Mouse (Mus musculus) 3T3-L1 (cell line): ENCODE data around the gene Pglyrp2.

Experiments used
- DNase-seq: peaks from one replicate; pipeline ENCODE4 v3.0.0-alpha.2; 2015; ENCODE audit warnings: low read depth, low spot score

Pglyrp2 gene

DNA sequence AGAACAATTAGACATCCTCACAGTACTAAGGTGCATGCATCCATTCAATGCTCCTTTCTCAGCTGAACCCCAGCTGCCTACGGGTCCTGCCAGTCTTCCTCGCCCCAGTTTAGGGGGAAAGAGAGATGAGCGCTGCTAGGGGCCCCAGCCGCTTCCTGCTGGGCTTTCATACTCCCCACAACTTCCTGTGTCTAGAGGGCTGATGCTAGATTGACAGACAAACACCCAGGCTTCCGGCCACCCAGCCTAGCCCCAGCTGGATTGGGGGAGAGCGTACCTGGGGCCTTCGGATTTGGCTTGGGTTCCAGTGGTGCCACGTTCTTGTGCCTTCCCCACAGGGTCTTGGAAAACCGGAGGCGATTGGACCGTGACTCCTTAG lies 21.2 kb downstream of the Pglyrp2 start:
- DNase-seq, result no peak

DNA sequence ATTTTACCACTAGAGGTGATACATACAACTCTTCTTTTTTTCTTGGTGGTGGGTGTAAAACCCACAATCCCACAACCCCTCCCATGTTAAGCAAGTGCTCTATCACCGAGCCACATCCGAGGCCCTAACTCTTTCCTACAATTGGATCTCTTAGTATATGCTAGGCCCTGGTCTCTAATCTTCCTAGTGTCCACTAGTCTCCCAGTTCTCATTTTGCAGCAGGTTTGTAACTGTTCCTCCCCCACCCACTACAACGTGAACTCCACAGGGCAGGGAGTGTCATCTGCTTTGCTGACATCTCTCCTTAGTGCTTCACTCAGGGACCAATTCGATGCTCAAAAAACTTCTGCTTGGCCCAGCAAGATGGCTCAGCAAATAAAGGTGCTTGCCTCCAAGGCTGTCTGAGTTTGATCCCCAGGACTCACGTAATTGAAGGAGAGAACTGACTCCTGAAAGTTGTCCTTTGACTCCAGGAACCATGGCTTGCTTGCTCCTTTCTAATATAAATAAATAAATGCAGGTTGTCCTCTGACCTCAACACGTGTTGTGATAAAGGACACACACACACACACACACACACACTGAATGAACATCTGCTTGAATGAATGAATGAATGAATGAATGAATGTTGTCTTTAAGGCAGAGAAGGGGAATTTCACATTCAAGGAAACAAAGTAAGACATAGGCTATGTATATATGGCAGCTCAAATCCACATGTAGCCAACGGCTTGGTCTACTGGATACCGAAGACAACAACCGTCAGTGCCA lies 21.8 kb downstream of the Pglyrp2 start:
- DNase-seq, result no peak

DNA sequence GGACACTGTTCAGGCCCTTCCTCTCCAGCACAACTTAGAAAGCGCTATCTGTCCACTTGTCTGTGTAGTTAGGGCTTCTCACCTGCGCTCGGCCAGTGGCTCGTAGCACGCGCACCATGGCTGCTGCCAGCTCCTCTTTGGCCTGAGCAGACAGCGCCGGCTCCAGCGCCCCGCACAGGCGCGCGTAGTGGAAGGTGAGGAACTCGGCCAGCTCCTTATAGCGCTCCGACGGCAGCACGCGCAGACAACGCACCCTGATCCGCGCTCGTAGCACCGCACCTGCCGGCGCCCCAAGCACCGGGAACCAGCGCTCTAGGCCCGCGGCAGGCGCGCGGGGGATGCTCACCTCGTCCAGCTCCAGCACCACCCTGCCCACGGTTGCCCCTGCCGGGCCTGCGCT lies 27.7 kb downstream of the Pglyrp2 start:
- no peak for DNase-seq

DNA sequence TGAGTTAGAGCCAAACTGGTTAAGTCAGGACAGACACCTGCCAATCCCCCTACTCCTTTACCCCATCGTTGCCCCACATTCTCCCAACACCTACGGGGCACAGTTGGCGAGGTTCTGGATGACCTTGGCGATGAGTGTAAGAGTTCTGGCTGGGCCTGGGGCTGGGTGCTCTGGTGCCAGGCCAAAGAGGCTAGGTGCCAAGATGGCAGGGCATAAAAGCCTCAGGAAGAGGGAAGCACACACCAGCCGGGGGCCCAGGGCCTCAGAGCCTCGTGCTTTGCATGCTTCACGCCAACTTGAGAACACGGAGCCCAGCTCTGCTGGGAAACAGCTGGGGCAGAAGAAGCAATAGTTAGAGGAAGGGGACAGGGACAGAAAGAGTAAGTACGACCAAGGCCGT lies 30.0 kb downstream of the Pglyrp2 start:
- DNase-seq, result no peak

DNA sequence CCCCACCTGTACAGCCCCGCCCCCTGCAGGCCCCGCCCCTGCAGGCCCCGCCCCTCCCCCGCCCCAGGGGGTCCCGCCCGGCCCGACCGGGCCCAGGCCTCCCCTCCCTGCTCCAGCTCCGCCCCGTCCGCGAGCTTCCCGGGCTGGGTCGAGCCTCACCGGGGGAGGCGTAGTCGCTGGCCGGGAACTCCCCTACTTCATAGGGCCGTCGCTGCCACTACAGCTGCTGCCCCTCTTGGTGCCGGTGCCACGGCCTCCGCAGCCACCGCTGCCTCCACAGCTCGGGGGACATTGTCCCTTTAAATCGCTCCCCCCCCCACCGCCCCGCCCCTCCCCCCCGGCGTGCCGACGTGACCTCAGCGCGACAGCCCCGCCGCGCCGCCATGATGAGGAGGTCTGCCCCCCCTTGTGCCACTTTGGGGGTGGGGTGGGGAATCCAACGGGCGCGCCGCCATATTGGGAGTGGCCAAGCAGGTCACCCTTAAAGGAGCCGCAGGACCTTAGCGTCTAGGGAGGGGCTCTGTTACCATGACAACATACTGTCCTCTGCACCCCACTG lies 34.8 kb downstream of the Pglyrp2 start, which contains the start of gene Wiz:
Wiz (minus strand) TSS at position 339 of the 559 bp plus-strand sequence.
- peak; percentile 86 for DNase-seq

DNA sequence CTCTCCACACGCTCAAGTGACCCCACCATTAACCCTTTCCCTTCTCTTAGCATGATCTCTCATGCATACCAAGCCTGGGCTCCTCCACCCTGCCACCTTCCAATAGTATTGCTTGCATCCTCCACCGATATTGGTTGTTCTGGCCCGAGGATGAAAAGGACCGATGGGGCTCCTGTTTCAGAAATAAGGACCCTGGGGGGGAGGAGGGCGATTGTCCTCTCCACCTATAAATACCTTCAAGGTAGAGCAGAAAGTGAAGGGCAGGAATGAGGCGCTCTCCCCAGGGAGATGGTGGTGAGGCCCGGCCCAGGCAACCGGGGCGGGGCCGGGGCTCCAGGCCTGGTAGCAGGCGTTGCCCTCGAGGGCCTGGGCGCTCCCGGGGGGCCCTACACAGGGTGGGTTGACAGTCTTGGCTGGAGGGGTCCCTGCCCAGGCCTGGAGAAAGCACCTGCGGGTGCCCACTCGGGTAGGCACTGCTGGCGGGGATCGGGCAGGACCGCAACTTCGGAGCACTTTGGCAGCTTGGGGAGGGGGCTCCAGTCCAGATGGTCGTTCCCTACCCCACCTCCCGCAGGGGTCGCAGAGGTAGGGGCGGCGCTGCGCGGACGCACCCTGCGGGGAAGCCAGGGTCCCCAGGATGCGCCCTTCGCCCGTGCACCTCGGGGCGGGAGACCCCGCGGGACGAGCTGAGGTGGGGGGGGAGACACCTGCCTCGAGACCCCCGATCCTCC lies 35.4 kb downstream of the Pglyrp2 start:
- DNase-seq, result peak; percentile 36

DNA sequence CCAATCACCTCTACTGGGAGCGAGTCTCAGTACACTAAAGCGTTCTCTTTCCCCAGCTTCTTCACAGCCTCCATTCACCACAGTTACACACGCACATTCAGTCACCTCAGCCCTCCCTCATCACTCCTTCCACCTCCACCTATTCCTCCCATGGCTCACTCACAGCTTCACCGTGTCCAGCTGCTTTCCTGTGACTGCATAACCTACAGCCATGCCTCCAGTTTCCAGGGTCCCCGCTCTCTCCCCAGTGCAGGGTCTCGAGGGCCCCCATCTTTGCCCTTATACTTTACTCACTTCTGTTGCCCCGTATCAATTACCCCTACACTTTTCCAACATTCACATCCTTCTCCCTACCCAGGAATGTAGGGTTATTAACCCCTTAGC lies 36.0 kb downstream of the Pglyrp2 start:
- DNase-seq, result no peak

DNA sequence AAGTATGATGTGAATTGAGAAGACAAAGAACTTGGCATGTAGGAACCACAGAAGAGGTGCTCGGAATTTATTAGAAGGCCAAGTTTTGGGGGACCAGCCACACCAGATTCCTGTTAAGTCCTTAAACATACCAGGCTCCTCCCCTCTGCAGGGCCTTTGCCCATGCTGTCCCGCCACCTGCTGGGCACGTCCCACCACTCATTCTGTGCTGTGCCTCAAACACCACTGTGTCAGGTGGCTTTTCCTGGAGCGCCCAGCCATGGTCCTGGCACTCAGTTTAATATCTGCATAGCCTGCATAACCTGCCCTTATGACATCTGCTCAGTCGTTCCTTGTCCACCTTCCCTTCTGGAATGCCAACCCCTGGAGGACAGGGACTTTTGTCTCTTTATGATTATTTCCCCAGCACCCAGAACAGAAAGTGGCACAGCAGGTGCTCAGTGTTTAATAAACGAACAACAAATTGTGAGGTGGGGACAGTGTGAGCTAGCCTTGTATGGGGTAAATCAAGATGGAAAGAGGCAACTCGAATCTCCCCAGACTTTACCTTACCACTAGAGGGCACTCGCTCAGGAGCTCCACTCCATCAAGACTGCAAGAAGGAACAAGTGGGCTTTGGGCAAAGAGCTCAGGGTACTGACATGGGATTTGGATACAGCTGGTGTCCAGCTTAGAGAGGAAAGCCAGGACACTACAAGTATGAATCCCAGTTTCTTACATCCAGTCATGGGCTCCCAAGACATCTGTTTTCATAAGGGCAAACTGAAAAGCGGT lies 37.1 kb downstream of the Pglyrp2 start:
- peak; percentile 66 for DNase-seq

DNA sequence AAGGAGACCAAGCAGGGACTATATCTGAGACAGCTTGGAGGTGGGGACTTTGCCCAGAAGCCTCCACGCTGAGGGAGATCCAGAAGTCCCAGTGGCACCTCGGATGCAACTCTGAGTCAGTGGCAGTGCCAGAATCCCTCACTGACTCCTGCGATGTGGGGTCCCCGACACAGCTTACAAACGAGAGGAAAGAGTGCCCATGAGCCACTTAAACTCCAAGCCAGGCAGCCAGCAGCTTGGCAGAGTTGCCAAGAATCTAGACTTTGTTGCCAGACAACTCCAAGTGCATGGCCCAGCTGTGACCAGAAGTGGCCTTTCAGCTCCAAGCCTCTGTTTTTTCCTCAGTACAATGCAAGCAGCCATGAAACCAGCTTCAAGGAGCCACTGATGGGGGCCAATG lies 40.3 kb downstream of the Pglyrp2 start:
- no peak for DNase-seq

DNA sequence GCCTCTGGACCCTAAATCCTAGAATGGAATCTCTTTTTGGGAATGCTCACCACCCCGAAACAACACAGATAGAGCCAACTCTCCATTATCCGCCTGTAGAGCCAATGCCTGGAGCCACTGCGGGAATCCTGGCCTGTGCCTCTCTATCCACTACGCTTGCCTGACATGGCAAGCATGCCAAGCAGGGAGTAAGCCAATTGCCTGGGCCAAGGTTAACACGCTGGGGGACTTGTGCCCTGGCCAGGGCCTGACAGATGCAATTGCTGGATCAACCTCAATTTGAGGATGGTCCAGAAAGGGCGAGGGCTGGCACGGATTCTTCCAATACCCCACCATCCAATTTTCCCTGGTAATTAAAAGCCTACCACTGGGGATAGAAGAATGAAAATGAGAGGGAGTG lies 41.4 kb downstream of the Pglyrp2 start:
- DNase-seq, result no peak

DNA sequence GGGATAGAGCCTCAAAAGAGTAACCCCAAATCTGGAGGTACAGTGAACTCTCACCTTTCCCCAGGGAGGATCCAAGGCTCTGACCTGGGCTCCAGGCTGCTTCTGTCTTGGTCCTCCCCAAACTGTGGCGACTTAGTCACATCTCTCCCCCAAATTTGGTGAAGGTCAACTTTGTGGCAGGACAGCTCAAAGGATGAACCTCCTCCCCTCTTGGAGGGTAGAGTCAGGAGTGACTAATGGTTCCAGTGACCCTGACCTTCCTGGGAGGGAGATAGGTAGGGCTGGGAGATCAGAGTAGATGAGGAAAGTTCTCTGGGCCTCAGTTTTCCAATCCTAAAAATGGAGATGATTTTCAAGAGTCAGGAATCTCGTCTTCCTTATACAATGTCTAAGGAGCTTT lies 45.2 kb downstream of the Pglyrp2 start:
- DNase-seq, result no peak

DNA sequence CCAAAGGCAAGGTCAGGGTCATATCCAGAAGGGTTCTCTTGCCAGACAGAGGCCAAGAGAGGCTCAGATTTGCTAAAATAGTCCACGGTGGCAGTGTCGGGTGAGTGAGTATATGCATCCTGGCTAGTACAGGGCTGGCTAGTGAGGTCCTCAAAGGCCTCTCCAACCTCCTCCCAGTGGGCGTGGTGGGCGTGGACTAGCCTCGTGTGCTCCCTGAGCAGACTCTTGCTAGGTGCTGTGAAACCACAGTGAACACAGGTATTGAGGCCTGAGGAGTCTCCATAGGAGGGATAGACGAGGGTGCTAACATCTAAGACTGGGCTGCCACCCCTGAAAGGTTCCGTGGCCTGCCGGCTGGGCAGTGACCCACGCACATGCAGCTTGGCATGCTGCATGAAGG lies 46.8 kb downstream of the Pglyrp2 start:
- no peak for DNase-seq

DNA sequence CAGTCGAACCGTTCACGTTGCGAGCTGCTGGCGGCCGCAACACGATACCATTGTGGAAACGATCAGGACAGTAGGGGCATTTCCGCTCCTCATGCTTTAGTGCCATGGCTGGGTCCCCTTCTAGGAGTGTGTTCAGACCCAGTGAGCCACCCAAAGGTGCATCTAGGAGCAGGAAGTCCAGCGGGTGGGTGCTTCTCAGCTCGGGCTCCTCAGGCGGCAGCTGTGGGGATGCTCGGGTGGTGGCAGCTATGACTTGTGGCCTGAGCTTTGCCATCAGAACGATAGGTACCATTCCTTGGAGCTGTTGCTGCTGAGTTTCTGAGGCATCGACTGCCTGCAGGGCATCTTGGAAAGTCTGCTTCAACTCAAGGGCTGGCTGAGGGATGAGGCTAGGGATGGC lies 47.5 kb downstream of the Pglyrp2 start:
- DNase-seq, result no peak

DNA sequence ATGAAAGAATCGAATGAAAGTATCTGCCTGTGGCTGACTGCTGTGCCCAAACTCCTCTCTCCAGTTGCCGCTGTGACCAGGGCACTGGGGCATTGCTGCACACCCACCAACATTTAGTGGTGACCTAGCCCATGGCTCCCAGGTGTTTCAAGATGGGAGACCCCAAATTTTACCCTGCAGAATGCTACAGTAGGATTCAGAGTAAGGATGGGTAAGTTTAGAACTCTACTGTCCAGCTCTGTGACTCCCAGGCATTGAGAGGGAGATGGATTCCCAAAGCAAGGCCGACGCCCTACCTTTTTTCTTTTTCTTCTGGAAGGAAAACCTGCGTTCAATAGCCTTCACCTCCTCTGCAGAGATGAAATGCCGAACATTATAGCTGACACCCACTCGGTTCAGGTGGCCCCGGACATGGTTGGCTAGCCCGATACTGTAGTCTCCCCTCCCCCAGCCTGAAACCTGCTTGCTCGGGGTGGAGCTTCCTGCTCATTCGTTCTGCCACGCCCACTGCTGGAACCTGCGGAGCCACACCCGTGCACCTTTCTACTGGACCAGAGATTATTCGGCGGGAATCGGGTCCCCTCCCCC lies 54.9 kb downstream of the Pglyrp2 start:
- DNase-seq, result no peak

DNA sequence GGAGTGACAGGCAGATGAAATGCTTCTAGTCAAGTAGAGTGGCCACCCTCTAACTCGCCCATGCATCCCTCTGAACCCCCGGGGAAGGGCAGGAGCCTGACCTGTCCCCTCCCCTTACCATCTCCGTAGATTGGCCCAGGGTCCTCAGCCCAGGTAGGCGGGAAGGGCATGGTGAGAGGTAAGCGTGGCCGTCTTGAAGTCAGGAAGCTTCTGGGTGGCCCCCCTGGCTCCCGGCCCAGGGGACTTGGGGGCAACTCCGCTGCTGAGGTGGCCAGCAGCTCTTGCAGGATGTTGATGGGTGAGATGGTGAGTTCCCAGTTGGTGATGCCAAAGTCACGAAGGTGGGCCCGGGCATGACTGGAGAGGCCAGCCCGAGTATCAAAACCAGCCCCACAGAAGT lies 56.3 kb downstream of the Pglyrp2 start:
- DNase-seq, result no peak

DNA sequence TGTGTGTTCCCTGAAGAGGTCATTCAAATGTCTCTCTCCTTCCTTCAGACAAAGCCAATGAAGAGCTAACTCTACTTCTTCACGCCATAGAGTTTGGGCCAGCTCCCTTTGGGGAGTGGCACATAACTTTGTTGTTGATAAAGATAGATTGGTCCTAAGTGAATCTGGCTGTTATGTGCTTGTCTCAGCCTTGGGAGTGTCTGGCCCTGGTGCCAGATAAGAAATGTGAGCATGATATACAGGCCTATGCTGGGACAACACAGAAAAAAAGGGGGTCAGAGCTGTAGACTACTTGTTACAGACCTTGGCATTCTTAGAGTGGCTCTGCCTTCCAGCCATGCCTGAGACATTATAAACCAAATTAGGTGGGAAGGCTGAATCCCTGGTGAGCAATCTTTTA lies 58.7 kb downstream of the Pglyrp2 start:
- DNase-seq, result no peak

DNA sequence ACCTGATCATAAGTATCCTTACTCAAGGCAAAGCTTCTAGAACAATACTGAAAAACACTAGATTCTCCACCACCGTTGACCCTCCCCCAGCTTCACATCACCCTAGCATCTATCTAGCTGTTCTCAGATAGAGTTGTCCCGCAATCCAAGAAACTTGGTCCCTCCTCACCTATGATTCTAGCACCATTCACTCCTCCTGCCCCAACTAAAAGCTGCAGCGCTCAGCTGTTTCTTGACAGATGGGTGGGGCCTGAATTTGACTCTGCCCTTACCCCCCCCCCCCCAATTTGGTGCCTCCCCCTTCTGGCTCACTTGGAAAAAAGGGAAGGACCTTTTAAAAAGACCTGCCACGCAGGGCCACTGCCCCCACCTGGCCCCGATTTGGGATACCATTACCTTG lies 59.1 kb downstream of the Pglyrp2 start:
- no peak for DNase-seq

DNA sequence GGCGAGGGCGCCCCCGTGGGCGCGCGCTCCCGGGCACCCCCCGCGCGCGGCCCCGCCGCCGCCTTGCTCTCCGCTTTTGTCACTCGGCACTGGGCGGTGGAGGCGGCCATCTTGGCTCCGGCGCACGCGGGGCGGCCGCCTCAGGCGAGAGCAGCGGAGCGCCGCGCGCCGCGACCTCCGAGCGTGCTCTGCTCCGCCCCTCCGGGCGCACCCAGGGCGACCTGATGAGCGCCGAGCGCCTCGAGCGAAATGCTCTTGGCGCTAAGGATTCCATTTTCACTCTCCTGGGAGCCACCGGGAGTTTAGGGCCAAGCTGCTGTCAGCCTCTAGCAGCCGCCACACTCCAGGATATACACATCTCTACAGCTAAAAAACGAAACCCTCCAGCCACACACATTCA lies 59.6 kb downstream of the Pglyrp2 start:
- peak; percentile 92 for DNase-seq

DNA sequence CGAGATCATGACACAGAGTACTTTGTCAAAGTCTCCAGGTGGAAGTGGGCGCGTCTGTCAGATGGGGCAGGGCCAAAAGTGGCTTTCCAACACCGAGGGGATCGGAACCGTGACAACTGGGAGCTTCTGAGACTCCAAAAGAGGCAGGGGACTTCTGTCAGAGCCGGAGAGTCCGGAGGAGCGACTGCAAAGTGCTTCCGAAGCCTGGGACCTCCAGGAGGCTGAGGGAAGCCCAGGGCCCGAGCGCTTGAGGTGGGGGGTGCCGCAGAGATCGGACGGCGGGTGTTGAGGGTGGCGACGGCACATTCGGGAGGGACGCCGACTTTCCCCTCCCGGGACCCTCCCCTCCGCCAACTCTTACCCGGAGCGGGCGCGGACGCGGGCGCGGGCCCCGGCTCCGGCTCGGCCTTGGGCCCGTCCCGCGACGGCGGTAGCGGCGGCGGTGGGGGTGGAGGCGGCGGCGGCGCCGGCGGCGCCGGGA lies 60.1 kb downstream of the Pglyrp2 start:
- peak; percentile 29 for DNase-seq

DNA sequence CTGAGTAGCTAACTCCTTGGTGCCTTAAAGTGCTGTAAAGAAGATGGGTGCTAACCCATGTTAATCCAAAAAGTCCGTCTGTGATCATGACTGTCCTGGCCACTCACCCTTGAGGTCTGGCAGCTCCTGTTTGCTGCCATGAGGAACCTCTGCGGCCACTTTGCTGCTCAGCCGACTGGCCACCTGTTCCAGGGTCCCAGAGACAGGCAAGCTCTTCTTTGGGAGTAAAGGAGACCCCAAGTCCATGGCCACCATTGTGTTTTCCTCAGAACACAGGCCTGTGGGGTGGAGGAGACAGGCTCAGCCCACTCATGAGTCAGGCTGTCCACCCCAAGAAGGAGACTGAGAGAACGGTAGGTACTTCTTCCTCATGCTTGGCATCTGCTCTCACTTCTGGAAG lies 61.3 kb downstream of the Pglyrp2 start:
- DNase-seq, result no peak
